Mouse (Mus musculus): Measurements from ENCODE around the gene Htt. TPM values are rescaled to one million over a fixed set of nuclear protein-coding genes. Genes with fewer than 3 reads are reported as not detected.

The Htt gene
- total RNA-seq, 2 experiments from 2014 or later, result 63.5 to 69.8 TPM

Small RNA genes lying within 50 kb of the gene (microRNA-seq; reads per million reads assigned to microRNA genes)
- 0 reads per million in 2 experiments for gene Mir467g

Other genes starting within 250 kb of the Htt start
- 10 to 100 TPM; 14.0 to 17.3 TPM for gene Tnip2, start 247.7 kb upstream of the Htt start, total RNA-seq (2021)
- 10 to 100 TPM in 1 of 2 experiments, 1 to 10 TPM in 1; 9.8 to 11.4 TPM for gene Sh3bp2, start 235.9 kb upstream of the Htt start, total RNA-seq (2021)
- 100 to 1,000 TPM; 348 to 373 TPM for gene Add1, start 188.1 kb upstream of the Htt start, total RNA-seq (2021)
- 10 to 100 TPM; 46.0 to 49.5 TPM for gene Mfsd10, start 124.5 kb upstream of the Htt start, total RNA-seq (2021)
- 10 to 100 TPM; 18.9 to 20.5 TPM for gene Nop14, start 101.6 kb upstream of the Htt start, total RNA-seq (2021)
- gene Grk4, start 101.4 kb upstream of the Htt start, total RNA-seq (2021), result 1 to 10 TPM; 5.2 to 8.6 TPM
- 10 to 100 TPM; 10.2 to 10.9 TPM for gene Msantd1, start 146.3 kb downstream of the Htt start, total RNA-seq (2021)
- gene Rgs12, start 187.7 kb downstream of the Htt start, total RNA-seq (2021), result 10 to 100 TPM; 48.3 to 48.6 TPM